Mouse (Mus musculus): ENCODE measurements around the gene Adgrg3.

GRCm38 (mm10) chr8:94973786-94974185, 43.7 kb upstream of the Adgrg3 start:
- TF ChIP-seq TAL1 (conservative IDR thresholded peaks at IDR 0.05; ENCODE audit: low read depth, low read length), result no peak
- no peak for TF ChIP-seq CTCF (IDR thresholded peaks at IDR 0.05; ENCODE audit: low read depth, low read length)
